Mouse (Mus musculus): ENCODE measurements around the gene Fkbp15.

DNA sequence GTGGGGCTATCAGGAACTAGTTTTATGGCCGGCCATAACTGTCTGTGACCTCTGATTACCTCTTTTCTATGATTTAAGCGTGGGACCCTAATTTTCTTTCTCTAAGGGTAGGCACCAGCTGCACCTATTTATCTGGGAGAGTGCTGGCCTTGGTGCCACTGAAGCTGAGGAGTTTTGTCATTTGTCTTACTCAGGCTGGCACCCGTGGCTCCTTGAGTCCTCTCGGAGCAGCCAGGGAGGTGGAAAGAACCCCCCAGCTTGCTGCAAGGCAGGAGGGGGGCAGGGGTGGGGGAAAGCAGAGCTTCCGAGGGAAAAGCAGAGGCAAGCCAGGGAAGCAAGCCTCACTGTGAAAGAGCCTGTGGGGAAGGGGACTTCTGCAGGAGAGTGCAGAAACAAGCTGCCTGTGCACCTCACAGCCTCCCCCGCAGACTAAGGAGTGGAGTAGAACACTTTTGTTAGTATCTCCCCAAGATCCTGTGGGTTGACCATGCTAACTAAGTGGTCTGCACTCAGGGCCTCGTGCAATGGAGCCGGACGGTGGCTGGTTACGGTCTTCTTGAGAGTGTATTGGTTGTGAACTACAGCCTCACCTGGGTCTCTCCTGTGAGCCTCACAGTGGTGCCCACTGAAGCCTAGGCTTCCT lies 67.0 kb downstream of the Fkbp15 start:
- TF ChIP-seq CHD2 (IDR thresholded peaks at IDR 0.05; ENCODE audit: low read depth, low read length) (no peak), ZNF384 (IDR thresholded peaks at IDR 0.05; ENCODE audit: low read depth, low read length) (no peak), MAFK (IDR thresholded peaks at IDR 0.05; ENCODE audit: insufficient read depth, low read depth, low read length) (no peak), HCFC1 (IDR thresholded peaks at IDR 0.05; ENCODE audit: borderline replicate concordance, insufficient read depth, low read length) (no peak)
